Mouse (Mus musculus) 3134 (cell line): ENCODE data around the gene Fam243.

Source experiments
- DNase-seq: peaks from one replicate; pipeline ENCODE4 v3.0.0-alpha.2; 2011; ENCODE audit warnings: low spot score; ENCODE audit not compliant: insufficient read length; ENCODE audit errors: extremely low read depth

Fam243 gene

GRCm38 (mm10) chr16:92282671-92283070, 38.6 kb downstream of the Fam243 start:
- DNase-seq, result no peak

GRCm38 (mm10) chr16:92275526-92275925, 45.7 kb downstream of the Fam243 start:
- no peak for DNase-seq

GRCm38 (mm10) chr16:92274516-92274915, 46.7 kb downstream of the Fam243 start:
- DNase-seq, result no peak
